Mouse (Mus musculus): ENCODE measurements at regions not wholly inside any gene's neighbourhood (a gene's known extent, or its start where the extent isn't known, plus 50 kb on each side); places are given as distances from the start of the nearest gene placed in this dataset.

- DNase-seq, result no peak
Observed at GRCm38 (mm10) chr7:129936731-129937130, 345.1 kb downstream of the Wdr11 start.

- no peak for DNase-seq
Observed at GRCm38 (mm10) chr7:129937715-129938114, 346.1 kb downstream of the Wdr11 start.

GRCm38 (mm10) chr7:129938141-129938540, 346.5 kb downstream of the Wdr11 start:
- no peak for DNase-seq

- DNase-seq, result no peak
Observed at GRCm38 (mm10) chr7:129939266-129939665, 347.6 kb downstream of the Wdr11 start.

- DNase-seq, result no peak
Observed at GRCm38 (mm10) chr7:129941311-129942029, 349.8 kb downstream of the Wdr11 start.

GRCm38 (mm10) chr7:129948613-129949110, 357.0 kb downstream of the Wdr11 start:
- DNase-seq, result no peak

GRCm38 (mm10) chr7:129950456-129950855, 358.8 kb downstream of the Wdr11 start:
- DNase-seq, result no peak

GRCm38 (mm10) chr7:129958379-129958778, 366.7 kb downstream of the Wdr11 start:
- no peak for DNase-seq

- no peak for DNase-seq
Observed at GRCm38 (mm10) chr7:129962575-129962974, 370.9 kb downstream of the Wdr11 start.

GRCm38 (mm10) chr7:129964192-129964591, 372.5 kb downstream of the Wdr11 start:
- no peak for DNase-seq

GRCm38 (mm10) chr7:129965281-129966051, 373.8 kb downstream of the Wdr11 start:
- DNase-seq, result no peak

- no peak for DNase-seq
Observed at GRCm38 (mm10) chr7:129966771-129967170, 375.1 kb downstream of the Wdr11 start.

- DNase-seq, result no peak
Observed at GRCm38 (mm10) chr7:129970201-129970600, 378.5 kb downstream of the Wdr11 start.

GRCm38 (mm10) chr7:129974206-129974605, 382.5 kb downstream of the Wdr11 start:
- DNase-seq, result no peak

- DNase-seq, result no peak
Observed at GRCm38 (mm10) chr7:129974837-129975236, 383.2 kb downstream of the Wdr11 start.

- DNase-seq, result no peak
Observed at GRCm38 (mm10) chr7:129975781-129976514, 384.3 kb downstream of the Wdr11 start.

GRCm38 (mm10) chr7:129978576-129978975, 386.9 kb downstream of the Wdr11 start:
- DNase-seq, result no peak

- DNase-seq, result no peak
Observed at GRCm38 (mm10) chr7:129979337-129979736, 387.7 kb downstream of the Wdr11 start.

GRCm38 (mm10) chr7:129980501-129980900, 388.8 kb downstream of the Wdr11 start:
- no peak for DNase-seq

- DNase-seq, result no peak
Observed at GRCm38 (mm10) chr7:129982411-129982810, 390.7 kb downstream of the Wdr11 start.

- DNase-seq, result no peak
Observed at GRCm38 (mm10) chr7:129983601-129984120, 392.0 kb downstream of the Wdr11 start.

- DNase-seq, result no peak
Observed at GRCm38 (mm10) chr7:129984367-129984766, 392.7 kb downstream of the Wdr11 start.

GRCm38 (mm10) chr7:129987119-129987665, 395.5 kb downstream of the Wdr11 start:
- no peak for DNase-seq

Data from cerebellum, adult 11-12 months (tissue).